Mouse (Mus musculus) limb, embryonic 14.5 days (tissue): ENCODE measurements around the gene Myo15b. TPM values are rescaled to one million over a fixed set of nuclear protein-coding genes. Genes with fewer than 3 reads are reported as not detected.

Source experiments
- ATAC-seq: fragments of 200-750 bp; cut with Nextera tagmentation; 2 replicates; pipeline ENCODE4 v1.8.0; 2017; ENCODE audit warnings: low read depth, moderate number of reproducible peaks, moderate TSS enrichment; ENCODE audit not compliant: low FRiP score
- DNase-seq: peaks from one replicate; pipeline ENCODE4 v3.0.0-alpha.2; 2015; ENCODE audit warnings: low spot score
- H3K27ac ChIP-seq: fragments of 300-500 bp; sonication (generic); replicated peaks from 2 replicates; pipeline ENCODE4 v1.5.1; 2014; ENCODE audit warnings: low read depth, mild to moderate bottlenecking, low read length, moderate library complexity, mixed read lengths
- H3K27me3 ChIP-seq: fragments of 300-500 bp; sonication (generic); 2 replicates; pipeline ENCODE4 v1.6.1; 2014; ENCODE audit warnings: low read length, mixed read lengths; ENCODE audit not compliant: control insufficient read depth, insufficient read depth
- H3K36me3 ChIP-seq: fragments of 300-500 bp; sonication (generic); 2 replicates; pipeline ENCODE4 v1.6.1; 2014; ENCODE audit warnings: mild to moderate bottlenecking, low read length, moderate library complexity, mixed read lengths; ENCODE audit not compliant: control insufficient read depth, insufficient read depth
- H3K4me1 ChIP-seq: fragments of 300-500 bp; sonication (generic); 2 replicates; pipeline ENCODE4 v1.6.1; 2014; ENCODE audit warnings: antibody characterized with exemption, low read length, mixed read lengths; ENCODE audit not compliant: control insufficient read depth, insufficient read depth
- H3K4me2 ChIP-seq: fragments of 300-500 bp; sonication (generic); replicated peaks from 2 replicates; pipeline ENCODE4 v1.6.1; 2014; ENCODE audit warnings: low read depth, mild to moderate bottlenecking, low read length, moderate library complexity; ENCODE audit not compliant: severe bottlenecking
- H3K4me3 ChIP-seq: fragments of 300-500 bp; sonication (generic); replicated peaks from 2 replicates; pipeline ENCODE4 v1.5.1; 2014; ENCODE audit warnings: low read length
- H3K9ac ChIP-seq: fragments of 300-500 bp; sonication (generic); 2 replicates; pipeline ENCODE4 v1.6.1; 2014; ENCODE audit warnings: mild to moderate bottlenecking, low read depth, low read length, moderate library complexity; ENCODE audit not compliant: severe bottlenecking
- H3K9me3 ChIP-seq: fragments of 300-500 bp; sonication (generic); 2 replicates; pipeline ENCODE4 v1.6.1; 2016; ENCODE audit warnings: low read length; ENCODE audit not compliant: control insufficient read depth
- POLR2A ChIP-seq: fragments of 200-500 bp; IDR thresholded peaks from 2 replicates; pipeline ENCODE4 v1.8.0; 2012; ENCODE audit warnings: inconsistent platforms, mild to moderate bottlenecking, moderate library complexity, borderline replicate concordance; ENCODE audit not compliant: insufficient read depth, insufficient read length; ENCODE audit errors: extremely low read depth
- WGBS: fragments of 180-500 bp; shearing (Covaris S2); extraction: QIAGEN DNeasy Blood & Tissue Kit; methylation state at CpG from one replicate; pipeline ENCODE4 v1.1.7; 2014; 5-methylcytosine and 5-hydroxymethylcytosine counted together
- polyA plus RNA-seq, 2 experiments: library from polyadenylated mRNA; depleted of rRNA in 1 of 2; stranded (reverse) in 1 of 2; unstranded in 1 of 2; fragments of >200 nt; fragmentation: Nextera tagmentation in 1 of 2; extraction: Ambion mirVana in 1 of 2; gene quantifications; 2 replicates each; pipeline versions ENCODE4 v1.2.1 to v1.2.3; 2012 to 2014

Gene Myo15b
- polyA plus RNA-seq, 2 experiments, result 0.55 to 0.56 TPM

- Histone ChIP-seq H3K27me3 (no peaks in the 10 kb centered on the region), H3K4me2 (no peak overlapping the region), H3K36me3 (peaks cover 25% of the 10 kb centered on the region), H3K9ac (no peak overlapping the region), H3K9me3 (no peaks in the 10 kb centered on the region), H3K4me1 (peaks cover 15% of the 10 kb centered on the region), H3K4me3 (no peak overlapping the region), H3K27ac (no peak overlapping the region)
- no peak for TF ChIP-seq POLR2A
- WGBS, result 78% methylated on average over 3 of the region's 3 CpGs
- ATAC-seq (no peak), DNase-seq (no peak)
These were observed 71.6 kb downstream of the Myo15b start for GRCm38 (mm10) chr11:115929818-115930217.

DNA sequence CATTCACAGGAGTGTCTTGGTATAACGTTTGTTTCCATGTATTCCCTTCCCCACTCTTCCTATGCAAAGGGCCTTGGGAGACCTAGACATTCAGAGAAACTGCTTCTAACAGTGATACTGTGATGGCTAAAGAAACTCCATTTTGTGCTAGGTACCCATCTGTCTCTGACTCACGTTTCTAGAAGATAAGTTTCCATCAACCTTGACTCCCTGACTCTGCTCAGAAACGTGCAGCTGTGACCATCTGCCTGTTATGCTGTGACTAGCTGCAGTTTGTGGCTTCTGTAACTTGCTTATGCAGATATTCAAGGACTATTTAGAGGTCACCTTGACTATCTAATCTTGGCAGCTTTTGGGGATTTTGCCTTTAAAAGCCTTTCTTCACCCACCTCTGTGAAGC lies 73.0 kb downstream of the Myo15b start:
- Histone ChIP-seq H3K4me2 (no peak overlapping the region), H3K27ac (no peak overlapping the region), H3K36me3 (peaks cover 33% of the 10 kb centered on the region), H3K27me3 (no peaks in the 10 kb centered on the region), H3K4me3 (no peak overlapping the region), H3K9me3 (no peaks in the 10 kb centered on the region), H3K4me1 (peaks cover 15% of the 10 kb centered on the region), H3K9ac (no peak overlapping the region)
- no peak for ATAC-seq
- no peak for DNase-seq
- 73% methylated on average over 3 of the region's 3 CpGs for WGBS
- TF ChIP-seq POLR2A, result no peak

- H3K4me2 ChIP-seq, result peak within 1 kb of the TSS; percentile 92
These were observed 75.0 kb downstream of the Myo15b start, which contains the start of the genes Sap30bp and Recql5 for GRCm38 (mm10) chr11:115933108-115933746. Sap30bp (plus strand) TSS chr11:115933282. Recql5 (minus strand) TSS chr11:115933477.

DNA sequence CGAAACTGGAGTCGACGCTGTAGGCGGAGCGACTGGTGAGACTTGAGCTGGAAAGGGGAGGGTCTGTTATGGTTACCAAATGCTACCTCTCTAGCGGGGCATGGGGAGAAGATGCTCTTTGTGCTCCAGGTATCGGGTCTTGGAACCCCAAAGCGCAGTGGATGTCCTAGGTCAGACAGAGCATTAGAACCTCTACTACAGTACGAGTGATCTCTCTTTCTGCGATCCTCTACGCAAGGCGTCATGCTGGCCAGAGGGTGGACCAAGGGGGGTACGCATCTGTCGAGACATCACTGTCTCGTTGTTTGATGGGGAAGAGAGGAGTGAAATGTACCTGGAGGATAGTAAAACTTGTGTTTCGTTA lies 75.5 kb downstream of the Myo15b start:
- 0 out of 2 replicates have a peak, but pooled peaks have one; percentile 38 for ATAC-seq
- Histone ChIP-seq H3K4me3 (peak overlapping the region; percentile 86), H3K4me1 (peaks cover 15% of the 10 kb centered on the region), H3K36me3 (peaks cover 37% of the 10 kb centered on the region), H3K27me3 (no peaks in the 10 kb centered on the region), H3K4me2 (peak overlapping the region; percentile 86), H3K9ac (peak overlapping the region; percentile 82), H3K27ac (peak overlapping the region; percentile 44; the same call in 1 of the 2 replicates), H3K9me3 (no peaks in the 10 kb centered on the region)
- no peak for TF ChIP-seq POLR2A
- under 1% methylated on average over 16 of the region's 16 CpGs for WGBS
- no peak for DNase-seq

More at GRCm38 (mm10) chr11:115933108-115933746, 75.0 kb downstream of the Myo15b start, which contains the start of the genes Sap30bp and Recql5:
- peak; percentile 80; the same call in 1 of the 2 replicates for TF ChIP-seq POLR2A
- under 1% methylated on average over 28 of the region's 28 CpGs for WGBS
- Histone ChIP-seq H3K9me3 (no peaks in the 10 kb centered on the region), H3K9ac (peak within 1 kb of the TSS; percentile 82), H3K27ac (peak within 1 kb of the TSS; percentile 44; the same call in 1 of the 2 replicates), H3K27me3 (no peaks in the 10 kb centered on the region), H3K4me1 (peaks cover 15% of the 10 kb centered on the region), H3K4me3 (peak within 1 kb of the TSS; percentile 86), H3K36me3 (peaks cover 38% of the 10 kb centered on the region)
- DNase-seq (peak; percentile 99), ATAC-seq (peak; percentile 99)

DNA sequence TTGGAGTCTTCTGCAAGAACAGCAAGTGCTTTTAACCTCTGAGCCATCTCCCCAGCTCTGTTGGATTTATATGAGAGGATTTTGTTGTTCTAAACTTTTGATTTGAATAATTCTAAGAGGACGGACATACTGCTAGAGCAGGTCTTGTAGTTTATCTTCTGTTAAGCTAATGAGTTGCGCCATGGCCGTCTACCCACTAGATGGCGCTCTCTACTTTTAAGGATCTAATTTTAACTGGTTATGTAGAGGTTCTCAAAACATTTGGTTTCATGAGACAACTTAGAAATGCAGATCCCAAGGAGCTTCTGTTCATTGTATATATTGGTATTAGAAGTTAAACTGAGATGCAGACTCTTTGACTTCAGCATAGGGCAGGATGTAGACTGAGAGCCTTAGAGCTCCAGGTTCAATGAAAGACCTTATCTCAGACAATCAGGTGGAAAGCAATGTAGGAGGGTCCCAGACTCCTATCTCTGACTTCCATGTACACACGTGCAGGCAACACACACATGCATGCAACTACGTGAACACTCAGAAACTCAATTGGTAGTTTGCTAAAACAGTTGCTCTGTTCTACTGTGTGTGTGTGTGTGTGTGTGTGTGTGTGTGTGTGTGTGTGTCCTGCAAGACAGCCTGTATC lies 81.6 kb downstream of the Myo15b start:
- H3K4me1 ChIP-seq, result no peaks in the 10 kb centered on the region
- no peak overlapping the region for H3K27ac ChIP-seq
- no peak for ATAC-seq
- no peak overlapping the region for H3K9ac ChIP-seq
- TF ChIP-seq POLR2A, result no peak
- H3K36me3 ChIP-seq, result peaks cover 83% of the 10 kb centered on the region
- peak; percentile 71 for DNase-seq
- H3K4me3 ChIP-seq, result no peak overlapping the region
- H3K27me3 ChIP-seq, result no peaks in the 10 kb centered on the region
- H3K4me2 ChIP-seq, result no peak overlapping the region
- WGBS, result 37% methylated on average over 6 of the region's 6 CpGs
- H3K9me3 ChIP-seq, result no peaks in the 10 kb centered on the region
